Mouse (Mus musculus): Measurements from ENCODE around the gene Sema5b. TPM values are rescaled to one million over a fixed set of nuclear protein-coding genes. Genes with fewer than 3 reads are reported as not detected.
"Not testable (repeated sequence)": the region's sequence is repeated elsewhere in the genome, so short reads cannot be mapped to it uniquely, and the experiment has no call there.

Sema5b gene
- polyA plus RNA-seq, 1 experiment = 68.8 TPM

- no peak for TF ChIP-seq POLR2A (IDR thresholded peaks at IDR 0.05; ENCODE audit: borderline replicate concordance, extremely low read depth, insufficient read depth, insufficient read length, poor library complexity, severe bottlenecking)
- no peak for TF ChIP-seq CTCF (IDR thresholded peaks at IDR 0.05; ENCODE audit: borderline replicate concordance, extremely low read depth, insufficient read depth, insufficient read length)
- no peak for DNase-seq (ENCODE audit: low read depth)
Measured at GRCm38 (mm10) chr16:35557038-35557437, 16.1 kb downstream of the Sema5b start.

GRCm38 (mm10) chr16:35561541-35561940, 20.6 kb downstream of the Sema5b start:
- no peak for DNase-seq (ENCODE audit: low read depth)

GRCm38 (mm10) chr16:35564246-35564905, 23.4 kb downstream of the Sema5b start:
- peak; percentile 94 for DNase-seq (ENCODE audit: low read depth)

More at GRCm38 (mm10) chr16:35561541-35561940, 20.6 kb downstream of the Sema5b start:
- TF ChIP-seq POLR2A (IDR thresholded peaks at IDR 0.05; ENCODE audit: borderline replicate concordance, extremely low read depth, insufficient read depth, insufficient read length, poor library complexity, severe bottlenecking) (no peak), CTCF (IDR thresholded peaks at IDR 0.05; ENCODE audit: borderline replicate concordance, extremely low read depth, insufficient read depth, insufficient read length) (no peak)

GRCm38 (mm10) chr16:35565601-35566000, 24.7 kb downstream of the Sema5b start:
- not testable (repeated sequence) for DNase-seq (ENCODE audit: low read depth)

More at GRCm38 (mm10) chr16:35564246-35564905, 23.4 kb downstream of the Sema5b start:
- TF ChIP-seq CTCF (IDR thresholded peaks at IDR 0.05; ENCODE audit: borderline replicate concordance, extremely low read depth, insufficient read depth, insufficient read length) (no peak), POLR2A (IDR thresholded peaks at IDR 0.05; ENCODE audit: borderline replicate concordance, extremely low read depth, insufficient read depth, insufficient read length, poor library complexity, severe bottlenecking) (no peak)

GRCm38 (mm10) chr16:35568225-35568880, 27.4 kb downstream of the Sema5b start:
- DNase-seq (ENCODE audit: low read depth) = peak; percentile 59
- no peak for TF ChIP-seq CTCF (IDR thresholded peaks at IDR 0.05; ENCODE audit: borderline replicate concordance, extremely low read depth, insufficient read depth, insufficient read length)
- no peak for TF ChIP-seq POLR2A (IDR thresholded peaks at IDR 0.05; ENCODE audit: borderline replicate concordance, extremely low read depth, insufficient read depth, insufficient read length, poor library complexity, severe bottlenecking)

GRCm38 (mm10) chr16:35569347-35569746, 28.4 kb downstream of the Sema5b start:
- DNase-seq (ENCODE audit: low read depth) = no peak
- no peak for TF ChIP-seq CTCF (IDR thresholded peaks at IDR 0.05; ENCODE audit: borderline replicate concordance, extremely low read depth, insufficient read depth, insufficient read length)
- TF ChIP-seq POLR2A (IDR thresholded peaks at IDR 0.05; ENCODE audit: borderline replicate concordance, extremely low read depth, insufficient read depth, insufficient read length, poor library complexity, severe bottlenecking) = no peak

GRCm38 (mm10) chr16:35569758-35570157, 28.8 kb downstream of the Sema5b start:
- TF ChIP-seq POLR2A (IDR thresholded peaks at IDR 0.05; ENCODE audit: borderline replicate concordance, extremely low read depth, insufficient read depth, insufficient read length, poor library complexity, severe bottlenecking) (no peak), CTCF (IDR thresholded peaks at IDR 0.05; ENCODE audit: borderline replicate concordance, extremely low read depth, insufficient read depth, insufficient read length) (no peak)

GRCm38 (mm10) chr16:35570627-35571026, 29.7 kb downstream of the Sema5b start:
- DNase-seq (ENCODE audit: low read depth) = peak; percentile 81
- TF ChIP-seq CTCF (IDR thresholded peaks at IDR 0.05; ENCODE audit: borderline replicate concordance, extremely low read depth, insufficient read depth, insufficient read length) (no peak), POLR2A (IDR thresholded peaks at IDR 0.05; ENCODE audit: borderline replicate concordance, extremely low read depth, insufficient read depth, insufficient read length, poor library complexity, severe bottlenecking) (no peak)

More at GRCm38 (mm10) chr16:35569758-35570157, 28.8 kb downstream of the Sema5b start:
- no peak for DNase-seq (ENCODE audit: low read depth)

GRCm38 (mm10) chr16:35573586-35573985, 32.6 kb downstream of the Sema5b start:
- TF ChIP-seq POLR2A (IDR thresholded peaks at IDR 0.05; ENCODE audit: borderline replicate concordance, extremely low read depth, insufficient read depth, insufficient read length, poor library complexity, severe bottlenecking) (no peak), CTCF (IDR thresholded peaks at IDR 0.05; ENCODE audit: borderline replicate concordance, extremely low read depth, insufficient read depth, insufficient read length) (no peak)
- no peak for DNase-seq (ENCODE audit: low read depth)

- TF ChIP-seq CTCF (IDR thresholded peaks at IDR 0.05; ENCODE audit: borderline replicate concordance, extremely low read depth, insufficient read depth, insufficient read length) (no peak), POLR2A (IDR thresholded peaks at IDR 0.05; ENCODE audit: borderline replicate concordance, extremely low read depth, insufficient read depth, insufficient read length, poor library complexity, severe bottlenecking) (no peak)
- no peak for DNase-seq (ENCODE audit: low read depth)
Measured at GRCm38 (mm10) chr16:35577181-35577941, 36.4 kb downstream of the Sema5b start.

GRCm38 (mm10) chr16:35581299-35581698, 40.4 kb downstream of the Sema5b start:
- DNase-seq (ENCODE audit: low read depth) = peak; percentile 92
- TF ChIP-seq CTCF (IDR thresholded peaks at IDR 0.05; ENCODE audit: borderline replicate concordance, extremely low read depth, insufficient read depth, insufficient read length) = no peak
- no peak for TF ChIP-seq POLR2A (IDR thresholded peaks at IDR 0.05; ENCODE audit: borderline replicate concordance, extremely low read depth, insufficient read depth, insufficient read length, poor library complexity, severe bottlenecking)
